In genomic region chr5:90661436-90661835, GRCm38 (mm10) we compare ENCODE assay signal across 8 mouse cellular contexts. TPM values are rescaled to one million over a fixed set of nuclear protein-coding genes. Genes with fewer than 3 reads are reported as not detected.
DNase-seq lines count a peak whose midpoint lies in the region; ATAC-seq lines count a peak whose summit lies in the region.

No protein-coding gene starts in this region.

- H3K4me2 ChIP-seq in hindbrain, embryonic 13.5 days = no peak overlapping the region

- H3K27ac ChIP-seq in hindbrain, embryonic 10.5 days = no peak overlapping the region
- no peak overlapping the region for H3K27ac ChIP-seq in hindbrain, embryonic 13.5 days

- H3K9ac ChIP-seq in hindbrain, embryonic 13.5 days = no peak overlapping the region

- ATAC-seq in hindbrain, embryonic 13.5 days (ENCODE audit: low FRiP score) = no peak
- ATAC-seq in granulocyte monocyte progenitor cell, adult 5-6 weeks (replicated peaks; ENCODE audit: poor library complexity, severe bottlenecking) = peak; percentile 95

- 25% methylated on average over 9 of the region's 9 CpGs for WGBS in hindbrain, embryonic 10.5 days
- WGBS in hindbrain, embryonic 13.5 days = 30% methylated on average over 9 of the region's 9 CpGs

- H3K27me3 ChIP-seq in hindbrain, embryonic 10.5 days (ENCODE audit: insufficient read depth, poor library complexity, severe bottlenecking) = no peaks in the 10 kb centered on the region
- H3K27me3 ChIP-seq in hindbrain, embryonic 13.5 days = no peaks in the 10 kb centered on the region
- no peaks in the 10 kb centered on the region for H3K27me3 ChIP-seq in splenic B cell, adult 2 months (ENCODE audit: control insufficient read depth, insufficient read depth, low read length, poor library complexity, severe bottlenecking)

- H3K4me3 ChIP-seq in hindbrain, embryonic 10.5 days = no peak overlapping the region
- no peak overlapping the region for H3K4me3 ChIP-seq in hindbrain, embryonic 13.5 days

- H3K36me3 ChIP-seq in hindbrain, embryonic 10.5 days = no peaks in the 10 kb centered on the region
- H3K36me3 ChIP-seq in hindbrain, embryonic 13.5 days = no peaks in the 10 kb centered on the region
- no peaks in the 10 kb centered on the region for H3K36me3 ChIP-seq in splenic B cell, adult 2 months (ENCODE audit: control insufficient read depth, insufficient read depth, low read length, poor library complexity, severe bottlenecking)

- no peaks in the 10 kb centered on the region for H3K4me1 ChIP-seq in hindbrain, embryonic 10.5 days (replicated peaks)
- 0 out of 2 replicates have a peak, but pooled peaks cover 2% of the 10 kb centered on the region for H3K4me1 ChIP-seq in hindbrain, embryonic 13.5 days (replicated peaks)

- DNase-seq in hindbrain, embryonic 10.5 days (ENCODE audit: low spot score) = peak; percentile 29
- DNase-seq in ES-CJ7 (ENCODE audit: low read depth, low spot score) = peak; percentile 48
- peak; percentile 41 to 59 for DNase-seq in cerebellum, postnatal 25 days
- peak; percentile 60 for DNase-seq in kidney, postnatal 10 days
- peak; percentile 76 for DNase-seq in lung, postnatal 36 days
- DNase-seq in splenic B cell, adult 2 months (ENCODE audit: low read depth, low spot score) = peak; percentile 70

- no peaks in the 10 kb centered on the region for H3K9me3 ChIP-seq in hindbrain, embryonic 10.5 days
- no peaks in the 10 kb centered on the region for H3K9me3 ChIP-seq in hindbrain, embryonic 13.5 days

RNA-seq across cellular contexts. Expression of gene Rassf6, which starts 21.0 kb away (rescaled TPM):
- polyA plus RNA-seq in hindbrain, embryonic 10.5 days (2016; fragmentation: Nextera tagmentation; extraction: Ambion mirVana) = 0.22 and 0.50 TPM in 2 replicates
- polyA plus RNA-seq in hindbrain, embryonic 13.5 days (2015; fragmentation: Nextera tagmentation; extraction: Ambion mirVana) = 0.87 and 1.0 TPM in 2 replicates
- total RNA-seq in granulocyte monocyte progenitor cell, adult 5-6 weeks (2014; fragmentation: Nextera tagmentation) = not detected in 2 replicates
- total RNA-seq in granulocyte monocyte progenitor cell, adult 5-6 weeks (2017) = 0.36 TPM in 1 of 2 replicates, not detected in the other
